Mouse (Mus musculus) intestine, embryonic 15.5 days (tissue): Measurements from ENCODE around the gene Bzw2. TPM values are rescaled to one million over a fixed set of nuclear protein-coding genes. Genes with fewer than 3 reads are reported as not detected.

Experiments
- ATAC-seq: fragments of 200-750 bp; cut with Nextera tagmentation; 2 replicates; pipeline ENCODE4 v1.8.0; 2017; ENCODE audit warnings: moderate TSS enrichment, moderate library complexity
- H3K27ac ChIP-seq: fragments of 300-500 bp; sonication (generic); 2 replicates; pipeline ENCODE4 v1.5.1; 2015; ENCODE audit warnings: mild to moderate bottlenecking, inconsistent platforms
- H3K27me3 ChIP-seq: fragments of 300-500 bp; sonication (generic); replicated peaks from 2 replicates; pipeline ENCODE4 v1.6.1; 2015; ENCODE audit warnings: inconsistent platforms
- H3K36me3 ChIP-seq: fragments of 300-500 bp; sonication (generic); 2 replicates; pipeline ENCODE4 v1.6.1; 2015; ENCODE audit warnings: inconsistent platforms
- H3K4me1 ChIP-seq: fragments of 300-500 bp; sonication (generic); replicated peaks from 2 replicates; pipeline ENCODE4 v1.6.1; 2015; ENCODE audit warnings: inconsistent platforms
- H3K4me2 ChIP-seq: fragments of 300-500 bp; sonication (generic); replicated peaks from 2 replicates; pipeline ENCODE4 v1.6.1; 2015; ENCODE audit warnings: mild to moderate bottlenecking, inconsistent platforms
- H3K4me3 ChIP-seq: fragments of 300-500 bp; sonication (generic); replicated peaks from 2 replicates; pipeline ENCODE4 v1.5.1; 2015; ENCODE audit warnings: inconsistent platforms
- H3K9ac ChIP-seq: fragments of 300-500 bp; sonication (generic); 2 replicates; pipeline ENCODE4 v1.6.1; 2015; ENCODE audit warnings: inconsistent platforms
- H3K9me3 ChIP-seq: fragments of 300-500 bp; sonication (generic); 2 replicates; pipeline ENCODE4 v1.6.1; 2016; ENCODE audit warnings: inconsistent platforms
- WGBS: fragments of 180-500 bp; shearing (Covaris S2); methylation state at CpG from one replicate; pipeline ENCODE4 v1.1.7; 2015; 5-methylcytosine and 5-hydroxymethylcytosine counted together
- polyA plus RNA-seq: library from polyadenylated mRNA; unstranded; fragments of >200 nt; fragmentation: Nextera tagmentation; extraction: Ambion mirVana; gene quantifications from 2 replicates; pipeline ENCODE4 v1.2.1, GENCODE M21; 2015

Bzw2 gene
- polyA plus RNA-seq, 1 experiment from 2014 or later, result 204 TPM

DNA sequence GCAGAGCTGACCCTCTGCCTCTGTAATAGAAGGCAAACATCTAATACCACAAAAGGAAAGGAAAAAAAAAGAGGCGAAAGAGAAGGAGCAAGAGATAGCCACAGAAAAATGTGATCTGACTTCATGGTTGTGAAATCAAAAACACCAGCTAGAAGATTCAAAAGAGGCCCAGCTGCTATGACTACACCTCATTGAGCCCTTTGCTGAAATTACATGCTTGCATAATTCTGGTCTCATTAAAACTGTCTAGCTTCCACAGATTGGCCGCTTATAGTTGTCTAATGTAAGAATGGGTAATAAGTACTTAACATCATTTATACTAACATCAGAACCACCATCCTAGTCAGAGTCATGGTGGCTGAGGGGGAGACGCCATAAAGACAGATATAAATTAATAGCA is 25.2 kb downstream of the Bzw2 start:
- 88% methylated on average over 3 of the region's 3 CpGs for WGBS
- H3K4me3 ChIP-seq, result no peak overlapping the region
- H3K27me3 ChIP-seq, result no peaks in the 10 kb centered on the region
- no peaks in the 10 kb centered on the region for H3K4me1 ChIP-seq
- ATAC-seq, result no peak
- no peak overlapping the region for H3K27ac ChIP-seq
- no peak overlapping the region for H3K9ac ChIP-seq
- no peaks in the 10 kb centered on the region for H3K9me3 ChIP-seq
- peaks cover 11% of the 10 kb centered on the region; the same call in 1 of the 2 replicates for H3K36me3 ChIP-seq
- no peak overlapping the region for H3K4me2 ChIP-seq

DNA sequence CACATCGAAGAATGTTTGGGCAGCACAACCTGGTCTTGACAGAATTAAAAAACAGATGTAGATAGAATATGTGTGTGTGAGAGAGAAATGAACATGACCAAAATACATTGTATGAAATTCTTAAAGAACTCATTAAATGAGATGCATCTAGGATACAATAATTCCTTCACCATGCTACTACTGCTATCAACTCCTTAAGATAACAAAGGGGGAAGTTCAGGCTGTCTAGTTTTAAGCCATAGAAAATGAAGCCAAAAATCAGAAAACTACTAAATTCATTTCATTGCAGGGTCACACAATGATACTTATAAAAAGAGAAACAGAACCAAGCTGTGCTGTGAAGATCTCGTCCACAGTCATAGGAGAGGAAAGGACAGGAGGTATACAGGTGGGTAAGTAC is 25.6 kb downstream of the Bzw2 start:
- 89% methylated on average over 2 of the region's 2 CpGs for WGBS
- no peak for ATAC-seq
- peaks cover 11% of the 10 kb centered on the region; the same call in 1 of the 2 replicates for H3K36me3 ChIP-seq
- H3K27me3 ChIP-seq, result no peaks in the 10 kb centered on the region
- no peaks in the 10 kb centered on the region for H3K4me1 ChIP-seq
- no peak overlapping the region for H3K4me2 ChIP-seq
- H3K9ac ChIP-seq, result no peak overlapping the region
- no peak overlapping the region for H3K4me3 ChIP-seq
- H3K9me3 ChIP-seq, result no peaks in the 10 kb centered on the region
- H3K27ac ChIP-seq, result no peak overlapping the region

DNA sequence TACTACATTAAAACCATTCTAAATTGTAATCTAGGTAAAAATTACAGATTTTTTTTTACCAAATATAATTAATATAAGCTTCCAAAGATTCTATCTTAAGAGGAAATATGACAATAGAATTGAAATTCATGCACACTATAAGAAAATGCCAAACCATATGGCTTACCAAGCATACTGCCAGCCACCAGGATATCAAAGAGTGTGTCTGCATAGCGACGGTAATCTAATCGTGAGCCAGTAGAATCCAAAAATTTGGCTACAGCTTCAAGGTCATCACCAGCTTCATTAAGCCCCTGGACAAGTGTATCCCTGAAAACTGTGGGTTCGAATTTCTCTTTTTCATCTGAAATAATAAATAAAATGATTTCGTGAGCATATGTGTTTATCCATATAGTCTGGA is 28.1 kb downstream of the Bzw2 start:
- H3K4me1 ChIP-seq, result no peaks in the 10 kb centered on the region
- H3K9ac ChIP-seq, result no peak overlapping the region
- no peak overlapping the region for H3K27ac ChIP-seq
- H3K4me3 ChIP-seq, result no peak overlapping the region
- peaks cover 11% of the 10 kb centered on the region; the same call in 1 of the 2 replicates for H3K36me3 ChIP-seq
- no peaks in the 10 kb centered on the region for H3K9me3 ChIP-seq
- ATAC-seq, result no peak
- no peak overlapping the region for H3K4me2 ChIP-seq
- no peaks in the 10 kb centered on the region for H3K27me3 ChIP-seq
- WGBS, result 95% methylated on average over 5 of the region's 5 CpGs

DNA sequence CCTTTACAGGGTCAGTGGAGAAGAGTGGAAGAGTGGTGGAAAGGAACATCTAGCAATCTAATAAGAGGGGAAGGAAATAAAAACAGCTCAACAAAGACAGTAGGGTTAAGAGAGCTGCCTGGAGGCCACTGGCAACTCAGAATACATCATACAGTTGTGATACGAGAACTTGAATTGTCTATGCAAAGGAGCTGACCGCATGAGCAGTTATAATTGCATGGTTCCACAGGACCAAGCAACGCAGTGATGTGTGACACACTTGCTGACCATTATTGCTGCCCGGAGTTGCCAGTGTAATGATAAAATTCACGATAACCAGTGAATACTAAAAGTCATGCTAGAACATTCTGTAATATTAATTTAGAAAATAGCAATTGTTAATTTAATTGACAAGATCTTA is 31.8 kb downstream of the Bzw2 start:
- WGBS, result 95% methylated on average over 5 of the region's 5 CpGs
- H3K36me3 ChIP-seq, result peaks cover 15% of the 10 kb centered on the region
- ATAC-seq, result no peak
- no peak overlapping the region for H3K4me2 ChIP-seq
- no peaks in the 10 kb centered on the region for H3K4me1 ChIP-seq
- H3K27ac ChIP-seq, result no peak overlapping the region
- no peak overlapping the region for H3K4me3 ChIP-seq
- H3K27me3 ChIP-seq, result no peaks in the 10 kb centered on the region
- no peaks in the 10 kb centered on the region for H3K9me3 ChIP-seq
- H3K9ac ChIP-seq, result no peak overlapping the region

DNA sequence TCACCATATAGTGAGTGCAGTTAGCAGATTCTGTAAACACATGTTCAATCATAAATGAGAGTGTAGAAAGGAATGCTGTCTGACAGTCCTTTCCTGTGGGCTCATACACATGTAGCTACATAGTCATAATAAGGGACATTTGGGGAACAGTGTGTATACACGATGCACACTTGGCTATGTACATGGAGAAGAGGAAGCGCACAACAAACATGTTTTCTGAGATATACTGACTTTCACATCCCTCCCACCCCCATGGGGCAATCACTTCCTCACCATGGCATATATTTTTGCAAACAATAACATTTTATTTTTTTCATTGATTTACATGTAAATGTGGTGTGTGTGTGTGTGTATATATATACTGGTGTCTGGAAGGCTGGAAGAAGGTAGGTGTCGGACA is 38.6 kb downstream of the Bzw2 start:
- no peaks in the 10 kb centered on the region for H3K4me1 ChIP-seq
- no peak overlapping the region for H3K4me3 ChIP-seq
- no peak overlapping the region for H3K27ac ChIP-seq
- peaks cover 12% of the 10 kb centered on the region; the same call in 1 of the 2 replicates for H3K36me3 ChIP-seq
- H3K9me3 ChIP-seq, result no peaks in the 10 kb centered on the region
- no peak overlapping the region for H3K4me2 ChIP-seq
- H3K27me3 ChIP-seq, result no peaks in the 10 kb centered on the region
- WGBS, result 94% methylated on average over 3 of the region's 3 CpGs
- H3K9ac ChIP-seq, result no peak overlapping the region
- no peak for ATAC-seq

DNA sequence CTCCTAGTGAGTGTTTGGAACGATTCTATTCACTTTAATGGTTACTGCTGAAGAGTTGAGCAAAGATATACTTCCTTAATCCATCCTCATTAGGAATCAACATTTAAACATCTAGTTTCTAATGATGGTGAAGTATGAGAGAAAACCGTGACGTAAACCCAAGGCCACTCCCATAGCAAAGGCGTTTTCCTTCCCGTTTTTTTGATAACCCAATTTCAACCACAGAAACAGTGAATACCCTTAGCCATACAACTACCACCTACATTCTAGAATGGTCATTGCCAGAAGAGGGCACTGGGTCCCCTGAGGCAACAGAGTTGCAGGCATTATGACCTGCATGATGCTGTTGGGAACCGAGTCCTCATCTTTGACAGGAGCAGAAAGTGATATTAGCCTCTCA is 40.7 kb downstream of the Bzw2 start:
- H3K4me1 ChIP-seq, result no peaks in the 10 kb centered on the region
- no peak overlapping the region for H3K4me2 ChIP-seq
- H3K36me3 ChIP-seq, result peaks cover 13% of the 10 kb centered on the region
- 90% methylated on average over 6 of the region's 6 CpGs for WGBS
- H3K27ac ChIP-seq, result no peak overlapping the region
- H3K9ac ChIP-seq, result no peak overlapping the region
- H3K27me3 ChIP-seq, result no peaks in the 10 kb centered on the region
- H3K4me3 ChIP-seq, result no peak overlapping the region
- no peak for ATAC-seq
- H3K9me3 ChIP-seq, result no peaks in the 10 kb centered on the region

DNA sequence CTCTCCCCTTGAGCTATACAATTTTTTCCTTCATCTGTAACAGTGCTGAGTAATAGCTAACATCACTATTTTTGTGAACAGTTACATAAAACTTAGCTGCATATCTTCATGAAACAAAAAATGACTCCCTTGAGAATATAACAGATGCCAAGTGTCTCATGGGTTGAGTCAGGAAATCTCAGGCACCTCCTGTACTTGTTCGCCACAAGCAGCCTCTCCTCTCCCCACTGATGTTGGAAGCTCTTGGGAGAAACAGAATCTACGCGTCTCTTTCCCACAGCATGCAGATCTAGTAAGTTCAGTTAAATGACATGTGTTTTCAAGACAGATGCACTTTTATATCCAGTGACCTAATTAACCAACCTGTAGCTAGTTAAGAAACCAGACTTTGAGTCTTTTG is 45.8 kb downstream of the Bzw2 start:
- ATAC-seq, result no peak
- Histone ChIP-seq H3K4me2 (no peak overlapping the region), H3K4me1 (no peaks in the 10 kb centered on the region), H3K27ac (no peak overlapping the region), H3K9me3 (no peaks in the 10 kb centered on the region), H3K4me3 (no peak overlapping the region), H3K36me3 (peaks cover 31% of the 10 kb centered on the region), H3K9ac (no peak overlapping the region), H3K27me3 (no peaks in the 10 kb centered on the region)
- 92% methylated on average over 3 of the region's 3 CpGs for WGBS

DNA sequence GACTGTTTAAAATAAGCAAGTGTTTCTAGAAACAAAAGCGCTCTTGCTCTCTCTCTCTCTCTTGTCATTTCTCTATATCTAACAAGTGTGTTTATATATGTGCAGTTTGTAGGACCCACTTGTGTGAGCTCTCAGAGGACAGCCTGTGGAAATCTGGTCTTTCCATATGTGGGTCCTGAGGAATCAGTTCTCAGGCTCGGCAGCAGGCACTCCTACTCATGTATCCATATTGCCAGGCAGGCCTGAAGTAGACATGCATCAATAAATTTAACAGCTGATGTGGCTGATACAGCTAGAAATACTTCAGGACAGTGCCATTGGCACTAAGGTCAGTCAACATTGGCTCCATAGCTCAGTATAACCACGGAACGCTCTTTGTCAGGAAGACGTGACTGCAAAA is 46.8 kb downstream of the Bzw2 start:
- H3K27ac ChIP-seq, result no peak overlapping the region
- no peaks in the 10 kb centered on the region for H3K9me3 ChIP-seq
- no peaks in the 10 kb centered on the region for H3K27me3 ChIP-seq
- no peak overlapping the region for H3K9ac ChIP-seq
- ATAC-seq, result no peak
- no peak overlapping the region for H3K4me2 ChIP-seq
- no peak overlapping the region for H3K4me3 ChIP-seq
- H3K36me3 ChIP-seq, result peaks cover 33% of the 10 kb centered on the region
- H3K4me1 ChIP-seq, result no peaks in the 10 kb centered on the region
- WGBS, result 79% methylated on average over 5 of the region's 5 CpGs

DNA sequence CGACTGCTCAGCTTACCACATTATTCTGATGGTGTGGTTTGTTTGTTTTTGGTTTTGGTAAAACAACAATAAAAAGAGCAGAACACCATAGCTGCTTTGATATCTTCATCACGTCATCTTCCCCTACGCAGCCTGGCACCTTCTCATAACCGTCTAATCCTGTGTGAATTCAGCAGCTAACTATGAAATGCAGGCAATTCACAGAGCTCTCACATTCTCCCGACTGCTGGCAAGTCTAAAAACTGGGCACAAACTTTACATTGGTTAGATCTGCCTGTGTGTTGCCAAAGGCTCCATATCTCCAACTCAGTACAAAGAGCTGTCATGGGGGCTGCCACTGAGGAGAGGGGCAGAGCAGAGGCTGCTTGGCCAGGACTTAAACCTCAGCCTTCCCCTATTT is 47.4 kb downstream of the Bzw2 start:
- peaks cover 33% of the 10 kb centered on the region for H3K36me3 ChIP-seq
- 90% methylated on average over 5 of the region's 5 CpGs for WGBS
- no peaks in the 10 kb centered on the region for H3K27me3 ChIP-seq
- no peak overlapping the region for H3K27ac ChIP-seq
- H3K9ac ChIP-seq, result no peak overlapping the region
- ATAC-seq, result no peak
- no peak overlapping the region for H3K4me2 ChIP-seq
- no peaks in the 10 kb centered on the region for H3K4me1 ChIP-seq
- H3K9me3 ChIP-seq, result no peaks in the 10 kb centered on the region
- H3K4me3 ChIP-seq, result no peak overlapping the region

DNA sequence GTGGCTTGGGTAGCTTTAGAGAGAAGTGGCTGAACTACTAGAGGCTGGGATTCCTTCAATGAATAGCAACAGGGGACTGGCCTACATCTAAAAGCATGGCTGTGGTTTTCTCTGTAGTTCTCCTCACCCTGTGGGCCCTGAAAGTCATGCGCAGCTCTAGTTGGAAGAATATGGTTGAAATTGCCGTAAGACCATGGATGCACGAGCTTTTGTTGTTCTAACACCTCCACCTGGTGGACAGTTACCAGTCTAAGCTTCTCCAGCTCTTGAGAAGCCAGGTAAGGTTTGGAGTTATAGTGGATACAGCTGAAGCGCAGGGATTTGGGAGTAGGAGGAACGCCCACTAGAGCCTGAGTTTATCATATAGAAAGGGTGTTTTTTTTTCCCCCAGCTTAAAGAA is 49.4 kb downstream of the Bzw2 start:
- no peaks in the 10 kb centered on the region for H3K9me3 ChIP-seq
- no peaks in the 10 kb centered on the region for H3K4me1 ChIP-seq
- ATAC-seq, result no peak
- H3K27ac ChIP-seq, result no peak overlapping the region
- no peak overlapping the region for H3K4me3 ChIP-seq
- H3K9ac ChIP-seq, result no peak overlapping the region
- H3K4me2 ChIP-seq, result no peak overlapping the region
- 91% methylated on average over 5 of the region's 5 CpGs for WGBS
- peaks cover 38% of the 10 kb centered on the region for H3K36me3 ChIP-seq
- no peaks in the 10 kb centered on the region for H3K27me3 ChIP-seq

DNA sequence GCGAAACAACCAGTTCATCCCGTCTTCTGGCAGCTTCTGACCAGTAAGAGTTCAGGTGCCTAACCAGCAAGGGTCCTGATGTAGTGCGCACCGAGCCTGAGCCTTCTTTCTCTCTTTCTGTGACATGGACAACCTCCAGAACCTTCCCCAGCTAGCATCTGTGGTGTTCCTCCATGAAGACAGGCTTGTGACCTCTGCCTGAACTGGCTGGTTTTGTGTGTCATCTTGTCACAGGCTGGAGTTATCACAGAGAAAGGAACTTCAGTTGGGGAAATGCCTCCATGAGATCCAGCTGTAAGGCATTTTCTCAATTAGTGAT is 54.3 kb downstream of the Bzw2 start:
- Histone ChIP-seq H3K36me3 (peaks cover 33% of the 10 kb centered on the region), H3K27me3 (no peaks in the 10 kb centered on the region), H3K9ac (no peak overlapping the region), H3K27ac (no peak overlapping the region), H3K4me3 (no peak overlapping the region), H3K9me3 (no peaks in the 10 kb centered on the region), H3K4me2 (no peak overlapping the region), H3K4me1 (no peaks in the 10 kb centered on the region)
- ATAC-seq, result no peak
- 93% methylated on average over 4 of the region's 4 CpGs for WGBS

DNA sequence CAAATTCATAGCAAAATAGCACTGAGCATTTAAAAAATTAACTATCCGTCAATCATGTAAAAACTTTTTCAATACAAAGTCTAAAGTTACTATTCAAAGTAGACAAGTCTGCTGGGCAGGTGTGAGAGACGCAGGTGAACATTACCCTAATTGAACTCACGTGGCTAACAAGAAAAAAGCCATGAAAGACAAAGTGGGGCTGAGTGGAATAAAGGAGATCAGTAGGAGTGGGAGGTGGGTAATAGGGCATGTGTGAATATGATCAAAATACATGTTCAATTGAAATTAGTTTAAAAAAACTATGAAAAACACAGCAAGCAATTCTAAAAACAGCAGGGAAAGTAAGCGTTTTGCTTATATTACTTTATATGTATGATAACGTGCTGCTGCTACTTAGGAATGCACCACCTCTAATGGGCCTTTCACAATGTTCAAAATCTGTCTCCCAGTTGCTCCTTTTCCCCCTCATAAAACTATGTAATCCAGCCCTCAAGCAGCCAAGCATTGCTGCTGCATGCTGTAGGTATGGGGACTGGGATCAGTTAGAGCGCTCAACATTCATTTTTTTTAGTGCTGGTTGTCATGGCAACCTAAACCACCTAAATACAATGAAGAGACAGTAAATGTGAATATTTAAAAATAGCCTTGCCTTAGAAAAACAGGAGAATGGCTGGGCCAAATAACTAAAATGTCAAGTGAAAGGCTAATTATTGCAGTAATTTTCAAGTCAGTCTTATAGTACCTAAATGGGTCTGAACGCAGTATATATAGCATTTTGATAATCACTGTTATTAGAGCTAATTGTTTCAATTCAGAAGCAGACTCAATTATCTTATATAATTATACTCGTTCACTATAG is 54.9 kb downstream of the Bzw2 start:
- no peak overlapping the region for H3K9ac ChIP-seq
- no peaks in the 10 kb centered on the region for H3K4me1 ChIP-seq
- H3K9me3 ChIP-seq, result no peaks in the 10 kb centered on the region
- WGBS, result 93% methylated on average over 8 of the region's 8 CpGs
- H3K27ac ChIP-seq, result no peak overlapping the region
- no peak overlapping the region for H3K4me3 ChIP-seq
- H3K27me3 ChIP-seq, result no peaks in the 10 kb centered on the region
- ATAC-seq, result no peak
- H3K36me3 ChIP-seq, result peaks cover 29% of the 10 kb centered on the region
- H3K4me2 ChIP-seq, result no peak overlapping the region

DNA sequence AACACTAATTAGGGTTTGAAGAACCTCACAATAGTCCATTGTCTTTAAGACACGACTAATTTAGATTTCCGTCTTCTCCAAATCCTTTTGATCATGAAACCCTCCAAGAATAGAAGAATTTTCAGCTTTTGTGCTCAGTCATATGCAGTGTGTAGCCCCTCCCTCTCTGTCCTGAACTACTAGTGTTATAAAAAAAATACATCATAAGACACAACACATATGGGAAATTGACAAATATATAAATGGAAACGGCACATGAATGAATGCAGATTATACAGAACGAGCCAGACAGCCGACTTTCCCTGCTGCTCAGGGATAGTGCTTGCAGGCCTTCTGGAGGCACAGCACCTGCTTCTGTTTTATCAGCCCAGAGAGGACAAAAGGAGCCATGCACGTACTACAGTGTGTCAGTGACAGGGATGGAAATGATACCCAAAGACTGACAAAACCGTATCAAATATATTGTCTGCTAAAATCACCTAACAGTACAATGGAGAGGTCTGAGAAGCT is 62.5 kb downstream of the Bzw2 start:
- H3K27me3 ChIP-seq, result no peaks in the 10 kb centered on the region
- no peaks in the 10 kb centered on the region for H3K4me1 ChIP-seq
- WGBS, result 84% methylated on average over 7 of the region's 7 CpGs
- H3K9ac ChIP-seq, result no peak overlapping the region
- no peak overlapping the region for H3K4me2 ChIP-seq
- H3K27ac ChIP-seq, result no peak overlapping the region
- H3K4me3 ChIP-seq, result no peak overlapping the region
- no peak for ATAC-seq
- H3K36me3 ChIP-seq, result peaks cover 6% of the 10 kb centered on the region
- no peaks in the 10 kb centered on the region for H3K9me3 ChIP-seq
